Mouse (Mus musculus) myocyte (in vitro differentiated cells): ENCODE data around the gene Ttll11. TPM values are rescaled to one million over a fixed set of nuclear protein-coding genes. Genes with fewer than 3 reads are reported as not detected.
A peak's percentile ranks its signal among the peaks of the same experiment; 100 is the strongest.

Source experiments
- H3K27me3 ChIP-seq: one replicate; pipeline ENCODE4 v1.6.1; 2011; ENCODE audit not compliant: control insufficient read depth, insufficient read depth, insufficient read length
- H3K36me3 ChIP-seq: one replicate; pipeline ENCODE4 v1.6.1; 2011; ENCODE audit not compliant: control insufficient read depth, insufficient read depth
- H3K4me2 ChIP-seq: one replicate; pipeline ENCODE4 v1.6.1; 2011; ENCODE audit warnings: low read depth, control low read depth
- H3K4me3 ChIP-seq: one replicate; pipeline ENCODE4 v1.5.1; 2011; ENCODE audit warnings: mild to moderate bottlenecking, control low read depth, moderate library complexity
- H3K79me2 ChIP-seq: one replicate; pipeline ENCODE4 v1.6.1; 2011; ENCODE audit not compliant: control insufficient read depth, insufficient read depth
- H3ac ChIP-seq: one replicate; pipeline ENCODE4 v1.6.1; 2011; ENCODE audit not compliant: control insufficient read depth, insufficient read length
- CEBPB ChIP-seq: IDR thresholded peaks from 2 replicates; pipeline ENCODE4 v1.6.1; 2011; ENCODE audit warnings: mild to moderate bottlenecking, moderate library complexity; ENCODE audit not compliant: poor library complexity, insufficient read depth, severe bottlenecking
- E2F4 ChIP-seq: IDR thresholded peaks from one replicate; pipeline ENCODE4 v1.6.1; 2011; ENCODE audit warnings: mild to moderate bottlenecking, control low read depth, moderate library complexity; ENCODE audit not compliant: insufficient read depth
- MAX ChIP-seq: IDR thresholded peaks from one replicate; pipeline ENCODE4 v1.6.1; 2011; ENCODE audit warnings: low read depth, mild to moderate bottlenecking, control low read depth
- MYOD1 ChIP-seq, 3 experiments: IDR thresholded peaks; one replicate each; pipeline ENCODE4 v1.6.1; 2011; ENCODE audit warnings: control low read depth in 2 of 3, low read depth in 2 of 3, mild to moderate bottlenecking in 2 of 3, moderate library complexity in 1 of 3; ENCODE audit not compliant: insufficient read length in 2 of 3, control insufficient read depth in 1 of 3
- MYOG ChIP-seq, 3 experiments: IDR thresholded peaks; one replicate each; pipeline ENCODE4 v1.6.1; 2011; ENCODE audit warnings: control low read depth in 2 of 3, low read depth in 2 of 3, mild to moderate bottlenecking in 2 of 3; ENCODE audit not compliant: insufficient read length in 2 of 3, control insufficient read depth in 1 of 3, insufficient read depth in 1 of 3
- POLR2A ChIP-seq: IDR thresholded peaks from one replicate; pipeline ENCODE4 v1.6.1; 2011; ENCODE audit warnings: low read depth, mild to moderate bottlenecking, control low read depth, moderate library complexity; ENCODE audit not compliant: insufficient read length
- POLR2AphosphoS2 ChIP-seq: IDR thresholded peaks from one replicate; pipeline ENCODE4 v1.6.1; 2011; ENCODE audit warnings: low read depth, control low read depth; ENCODE audit not compliant: insufficient read length
- REST ChIP-seq: IDR thresholded peaks from one replicate; pipeline ENCODE4 v1.6.1; 2011; ENCODE audit warnings: mild to moderate bottlenecking, control low read depth, moderate library complexity; ENCODE audit not compliant: insufficient read depth, insufficient read length
- SRF ChIP-seq: IDR thresholded peaks from one replicate; pipeline ENCODE4 v1.6.1; 2011; ENCODE audit warnings: low read depth; ENCODE audit not compliant: control insufficient read depth, insufficient read length
- TCF12 ChIP-seq: IDR thresholded peaks from one replicate; pipeline ENCODE4 v1.6.1; 2011; ENCODE audit warnings: mild to moderate bottlenecking, control low read depth; ENCODE audit not compliant: poor library complexity, insufficient read depth, severe bottlenecking
- TCF3 ChIP-seq: IDR thresholded peaks from one replicate; pipeline ENCODE4 v1.6.1; 2011; ENCODE audit warnings: low read depth, control low read depth; ENCODE audit not compliant: insufficient read length
- USF1 ChIP-seq: IDR thresholded peaks from one replicate; pipeline ENCODE4 v1.6.1; 2011; ENCODE audit warnings: low read depth, mild to moderate bottlenecking, control low read depth, moderate library complexity
- polyA plus RNA-seq: library from polyadenylated mRNA; unstranded; fragments of >200 nt; fragmentation: generic; extraction: Trizol; gene quantifications from one replicate; pipeline ENCODE4 v1.2.1, GENCODE M21; 2012; ENCODE audit warnings: missing spikeins

Gene Ttll11
- polyA plus RNA-seq, 1 experiment = 9.8 TPM

- Histone ChIP-seq H3K36me3 (no peaks in the 10 kb centered on the region), H3K27me3 (no peaks in the 10 kb centered on the region), H3K4me2 (peak overlapping the region; percentile 94), H3ac (no peak overlapping the region), H3K4me3 (peak overlapping the region; percentile 51), H3K79me2 (peaks cover 13% of the 10 kb centered on the region)
- TF ChIP-seq MYOG (IDR thresholded peaks at IDR 0.05; ENCODE audit: control insufficient read depth in 1 of 3, insufficient read depth in 1 of 3, insufficient read length in 2 of 3, low read depth in 2 of 3) = no peak
- TF ChIP-seq POLR2AphosphoS2 = no peak
- no peak for TF ChIP-seq TCF12
- no peak for TF ChIP-seq MYOD1 (IDR thresholded peaks at IDR 0.05; ENCODE audit: control insufficient read depth in 1 of 3, insufficient read length in 2 of 3, low read depth in 2 of 3)
- no peak for TF ChIP-seq TCF3
- no peak for TF ChIP-seq E2F4
- no peak for TF ChIP-seq USF1
- no peak for TF ChIP-seq MAX
- no peak for TF ChIP-seq SRF
- no peak for TF ChIP-seq REST
- no peak for TF ChIP-seq CEBPB
- TF ChIP-seq POLR2A = no peak
Measured at GRCm38 (mm10) chr2:35977749-35978148, 2.0 kb downstream of the Ttll11 start.

- H3K4me2 ChIP-seq = no peak overlapping the region
- no peak for TF ChIP-seq MAX
- TF ChIP-seq POLR2AphosphoS2 = no peak
- TF ChIP-seq TCF3 = no peak
- TF ChIP-seq E2F4 = no peak
- TF ChIP-seq REST = no peak
- no peak for TF ChIP-seq POLR2A
- no peak for TF ChIP-seq USF1
- TF ChIP-seq MYOG (IDR thresholded peaks at IDR 0.05; ENCODE audit: control insufficient read depth in 1 of 3, insufficient read depth in 1 of 3, insufficient read length in 2 of 3, low read depth in 2 of 3) = no peak
- H3K36me3 ChIP-seq = no peaks in the 10 kb centered on the region
- H3K4me3 ChIP-seq = no peak overlapping the region
- no peaks in the 10 kb centered on the region for H3K79me2 ChIP-seq
- no peak overlapping the region for H3ac ChIP-seq
- no peaks in the 10 kb centered on the region for H3K27me3 ChIP-seq
Measured at GRCm38 (mm10) chr2:35972259-35973001, 7.3 kb downstream of the Ttll11 start.

DNA sequence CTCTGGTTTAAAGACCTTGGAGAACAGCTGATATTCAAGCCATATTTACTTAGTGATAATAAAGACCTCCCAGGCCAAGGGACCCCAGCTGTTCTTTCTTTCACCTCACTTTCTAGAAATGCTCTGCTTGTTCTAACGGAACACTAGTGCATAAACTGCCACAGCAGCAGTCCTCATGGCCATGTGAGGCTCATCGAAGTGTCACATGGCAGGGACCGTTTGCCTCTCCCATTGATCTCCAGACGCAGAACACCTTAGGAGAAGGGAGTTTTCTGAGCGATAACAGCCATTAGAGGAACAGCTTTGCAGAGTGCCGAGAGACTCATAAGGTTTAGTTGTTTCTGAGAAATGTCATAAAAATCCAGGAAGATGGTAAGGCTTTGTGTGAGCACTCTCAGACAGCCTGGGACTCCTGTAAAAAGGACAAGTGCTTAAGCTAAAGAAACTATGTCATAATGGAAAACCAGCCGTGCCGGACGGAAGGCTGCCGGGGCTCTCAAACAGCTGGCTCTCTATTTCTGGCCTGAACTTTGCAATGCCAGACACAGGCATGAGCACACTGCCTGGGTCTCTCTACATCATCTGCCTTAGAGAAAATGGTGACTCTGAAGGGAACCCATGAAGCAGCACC lies 13.7 kb downstream of the Ttll11 start:
- TF ChIP-seq USF1 (no peak), TCF3 (no peak), SRF (no peak), POLR2A (no peak), TCF12 (no peak), MAX (no peak), E2F4 (no peak), POLR2AphosphoS2 (no peak), REST (no peak), MYOG (IDR thresholded peaks at IDR 0.05; ENCODE audit: control insufficient read depth in 1 of 3, insufficient read depth in 1 of 3, insufficient read length in 2 of 3, low read depth in 2 of 3) (no peak), MYOD1 (IDR thresholded peaks at IDR 0.05; ENCODE audit: control insufficient read depth in 1 of 3, insufficient read length in 2 of 3, low read depth in 2 of 3) (no peak), CEBPB (no peak)
- no peaks in the 10 kb centered on the region for H3K27me3 ChIP-seq
- no peaks in the 10 kb centered on the region for H3K36me3 ChIP-seq
- no peaks in the 10 kb centered on the region for H3K79me2 ChIP-seq
- no peak overlapping the region for H3K4me3 ChIP-seq
- no peak overlapping the region for H3K4me2 ChIP-seq
- H3ac ChIP-seq = no peak overlapping the region

DNA sequence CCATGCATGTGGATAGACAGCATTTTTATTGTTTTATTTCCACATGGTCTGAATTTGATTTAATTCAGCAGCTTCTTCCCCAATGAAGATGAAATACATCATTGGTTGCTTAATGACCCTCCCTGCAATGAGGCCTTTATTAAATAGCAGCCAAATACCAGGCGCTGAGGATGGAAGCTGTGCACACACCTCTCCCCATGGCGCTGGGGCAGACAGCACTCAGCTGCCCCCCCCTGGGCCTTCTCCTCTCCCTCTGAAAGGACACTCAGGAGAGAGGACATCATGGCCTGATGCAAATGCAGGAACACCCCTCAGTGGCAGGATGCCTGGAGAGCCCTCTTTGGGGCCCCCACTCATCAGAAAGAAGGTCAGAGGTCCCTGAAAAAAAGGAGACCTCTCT lies 16.4 kb downstream of the Ttll11 start:
- Histone ChIP-seq H3ac (no peak overlapping the region), H3K79me2 (no peaks in the 10 kb centered on the region), H3K4me3 (no peak overlapping the region), H3K4me2 (no peak overlapping the region), H3K36me3 (no peaks in the 10 kb centered on the region), H3K27me3 (no peaks in the 10 kb centered on the region)
- TF ChIP-seq CEBPB = no peak
- TF ChIP-seq TCF12 = no peak
- no peak for TF ChIP-seq SRF
- no peak for TF ChIP-seq MAX
- TF ChIP-seq MYOG (IDR thresholded peaks at IDR 0.05; ENCODE audit: control insufficient read depth in 1 of 3, insufficient read depth in 1 of 3, insufficient read length in 2 of 3, low read depth in 2 of 3) = no peak
- TF ChIP-seq POLR2A = no peak
- TF ChIP-seq E2F4 = no peak
- no peak for TF ChIP-seq POLR2AphosphoS2
- no peak for TF ChIP-seq REST
- TF ChIP-seq USF1 = no peak
- no peak for TF ChIP-seq TCF3
- TF ChIP-seq MYOD1 (IDR thresholded peaks at IDR 0.05; ENCODE audit: control insufficient read depth in 1 of 3, insufficient read length in 2 of 3, low read depth in 2 of 3) = no peak
